Mouse (Mus musculus) inflammation-experienced regulatory T-cells, adult 16 weeks (primary cell): ENCODE data around the gene Cct8l1. TPM values are rescaled to one million over a fixed set of nuclear protein-coding genes. Genes with fewer than 3 reads are reported as not detected.

Experiments
- polyA plus RNA-seq: library from polyadenylated mRNA; unstranded; fragments of 100-300 nt; shearing (Covaris generic); gene quantifications from one replicate; pipeline ENCODE4 v1.2.1, GENCODE M21; 2017

Gene Cct8l1
- polyA plus RNA-seq = 0.15 TPM

DNA sequence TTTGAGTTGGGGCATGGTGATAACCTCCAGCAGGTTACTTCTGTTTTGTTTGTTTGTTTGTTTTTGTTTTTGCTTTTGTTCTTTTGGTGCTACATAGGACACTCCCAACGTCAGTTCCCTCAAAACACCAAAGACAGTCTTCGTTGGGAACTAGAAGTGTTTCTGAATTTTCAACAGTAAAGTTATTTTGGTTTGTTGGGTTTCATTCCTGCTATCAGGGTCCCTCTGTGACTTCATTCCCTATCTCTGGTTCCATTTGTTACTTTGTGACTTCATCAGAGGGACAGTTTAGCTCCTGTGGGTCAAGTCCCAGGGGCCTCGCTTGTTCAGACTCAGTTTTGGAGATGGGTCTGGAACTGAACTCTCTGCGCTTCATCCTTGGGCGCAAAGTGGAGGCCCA is at the start of gene Cct8l1:
TSS of gene Cct8l1 (plus strand) at position 301 of the 400 bp plus-strand sequence.

DNA sequence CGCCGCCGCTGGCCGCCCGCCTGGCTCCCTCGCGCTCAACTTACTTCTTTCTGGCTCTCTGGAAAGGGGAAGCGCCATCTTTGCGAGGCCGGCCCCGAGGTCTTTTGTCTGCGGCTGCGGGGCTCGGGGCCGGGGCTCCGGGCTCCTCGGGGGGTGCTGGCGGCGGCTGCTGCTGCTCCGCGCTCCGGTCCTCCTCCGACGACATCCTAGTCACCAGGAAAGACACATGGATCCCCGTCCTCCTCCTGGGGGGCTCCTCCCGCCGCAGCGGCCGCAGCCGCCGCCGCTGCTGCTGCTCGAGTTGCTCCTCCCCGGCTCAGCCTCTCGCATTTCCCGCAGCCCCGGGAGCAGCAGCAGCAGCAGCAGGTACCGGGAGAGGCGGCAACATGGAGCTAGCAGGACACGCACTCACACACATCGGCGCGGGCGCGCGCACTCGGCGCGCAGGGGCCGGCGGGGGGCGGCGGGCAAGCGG is 17.5 kb upstream of the Cct8l1 start, which contains the start of gene Kmt2c:
TSS of gene Kmt2c (minus strand) at position 438 of the 475 bp plus-strand sequence.

Other genes starting within 250 kb of the Cct8l1 start
- 64.8 TPM for gene Kmt2c, start 17.3 kb upstream of the Cct8l1 start, polyA plus RNA-seq
- 4.9 TPM for gene Xrcc2, start 189.8 kb downstream of the Cct8l1 start, polyA plus RNA-seq
- 2.3 TPM for gene Actr3b, start 243.9 kb downstream of the Cct8l1 start, polyA plus RNA-seq